Mouse (Mus musculus) heart, postnatal 0 days (tissue): Measurements from ENCODE around the gene Bmf. TPM values are rescaled to one million over a fixed set of nuclear protein-coding genes. Genes with fewer than 3 reads are reported as not detected.
A peak's percentile ranks its signal among the peaks of the same experiment; 100 is the strongest.

Experiments
- ATAC-seq: fragments of 200-750 bp; cut with Nextera tagmentation; 2 replicates; pipeline ENCODE4 v1.8.0; 2017; ENCODE audit warnings: low read depth, moderate number of reproducible peaks, moderate library complexity; ENCODE audit not compliant: insufficient read depth
- DNase-seq: peaks from one replicate; pipeline ENCODE4 v3.0.0-alpha.2; 2016; ENCODE audit warnings: low spot score
- H3K27ac ChIP-seq: fragments of 300-500 bp; sonication (generic); 2 replicates; pipeline ENCODE4 v1.5.1; 2014; ENCODE audit warnings: low read depth, mild to moderate bottlenecking
- H3K27me3 ChIP-seq: fragments of 300-500 bp; sonication (generic); 2 replicates; pipeline ENCODE4 v1.6.1; 2014; ENCODE audit warnings: low read length, mixed read lengths; ENCODE audit not compliant: control insufficient read depth, insufficient read depth
- H3K36me3 ChIP-seq: fragments of 300-500 bp; sonication (generic); replicated peaks from 2 replicates; pipeline ENCODE4 v1.6.1; 2014; ENCODE audit warnings: low read length, mixed read lengths; ENCODE audit not compliant: control insufficient read depth, insufficient read depth
- H3K4me1 ChIP-seq: fragments of 300-500 bp; sonication (generic); 2 replicates; pipeline ENCODE4 v1.6.1; 2014; ENCODE audit warnings: antibody characterized with exemption; ENCODE audit not compliant: control insufficient read depth, insufficient read depth
- H3K4me2 ChIP-seq: fragments of 300-500 bp; sonication (generic); 2 replicates; pipeline ENCODE4 v1.6.1; 2014; ENCODE audit warnings: low read depth, mild to moderate bottlenecking, low read length, moderate library complexity
- H3K4me3 ChIP-seq: fragments of 300-500 bp; sonication (generic); 2 replicates; pipeline ENCODE4 v1.5.1; 2014; ENCODE audit warnings: low read depth, low read length
- H3K9ac ChIP-seq: fragments of 300-500 bp; sonication (generic); replicated peaks from 2 replicates; pipeline ENCODE4 v1.6.1; 2014; ENCODE audit warnings: low read depth, low read length, mixed read lengths
- H3K9me3 ChIP-seq: fragments of 300-500 bp; sonication (generic); replicated peaks from 2 replicates; pipeline ENCODE4 v1.6.1; 2016; ENCODE audit warnings: low read length; ENCODE audit not compliant: control insufficient read depth
- CTCF ChIP-seq: IDR thresholded peaks from 2 replicates; pipeline ENCODE4 v1.5.1; 2016; ENCODE audit warnings: antibody characterized with exemption, control low read depth, low read depth
- EP300 ChIP-seq: IDR thresholded peaks from 2 replicates; pipeline ENCODE4 v1.6.1; 2016; ENCODE audit warnings: antibody characterized with exemption, low read depth
- WGBS: fragments of 180-500 bp; shearing (Covaris S2); extraction: QIAGEN DNeasy Blood & Tissue Kit; methylation state at CpG from one replicate; pipeline ENCODE4 v1.1.7; 2014; 5-methylcytosine and 5-hydroxymethylcytosine counted together
- polyA plus RNA-seq: library from polyadenylated mRNA; unstranded; fragments of >200 nt; fragmentation: Nextera tagmentation; extraction: Ambion mirVana; gene quantifications from 2 replicates; pipeline ENCODE4 v1.2.1, GENCODE M21; 2015
- total RNA-seq: library from RNA; depleted of rRNA; stranded (reverse); fragments of >200 nt; gene quantifications from 2 replicates; pipeline ENCODE4 v1.2.3, GENCODE M21; 2014; ENCODE audit warnings: low replicate concordance

The Bmf gene
- total and polyA plus RNA-seq, 2 experiments from 2014 or later: 1.5 to 14.5 TPM

GRCm38 (mm10) chr2:118537226-118537625 is 12.3 kb downstream of the Bmf start:
- Histone ChIP-seq H3K4me1 (peaks cover 61% of the 10 kb centered on the region), H3K9ac (no peak overlapping the region), H3K27ac (no peak overlapping the region), H3K4me2 (no peak overlapping the region), H3K27me3 (no peaks in the 10 kb centered on the region), H3K4me3 (no peak overlapping the region), H3K36me3 (peaks cover 3% of the 10 kb centered on the region; the same call in 1 of the 2 replicates), H3K9me3 (no peaks in the 10 kb centered on the region)
- TF ChIP-seq CTCF (no peak), EP300 (no peak)
- ATAC-seq: no peak
- no peak for DNase-seq
- 50% methylated on average over 4 of the region's 4 CpGs for WGBS

- TF ChIP-seq CTCF: no peak
- TF ChIP-seq EP300: no peak
- WGBS: 13% methylated on average over 8 of the region's 8 CpGs
- H3K27me3 ChIP-seq: no peaks in the 10 kb centered on the region
- ATAC-seq: no peak
- H3K36me3 ChIP-seq: peaks cover 9% of the 10 kb centered on the region; the same call in 1 of the 2 replicates
- H3K4me3 ChIP-seq: no peak overlapping the region
- no peaks in the 10 kb centered on the region for H3K9me3 ChIP-seq
- peaks cover 61% of the 10 kb centered on the region for H3K4me1 ChIP-seq
- peak overlapping the region; percentile 64 for H3K27ac ChIP-seq
- H3K4me2 ChIP-seq: peak overlapping the region; percentile 24; the same call in 1 of the 2 replicates
- no peak overlapping the region for H3K9ac ChIP-seq
- peak; percentile 60 for DNase-seq
These were observed 12.9 kb downstream of the Bmf start for GRCm38 (mm10) chr2:118536553-118536952.

GRCm38 (mm10) chr2:118536111-118536510 is 13.4 kb downstream of the Bmf start:
- no peak overlapping the region for H3K4me3 ChIP-seq
- no peak overlapping the region for H3K9ac ChIP-seq
- no peaks in the 10 kb centered on the region for H3K9me3 ChIP-seq
- DNase-seq: no peak
- no peak for ATAC-seq
- peaks cover 60% of the 10 kb centered on the region for H3K4me1 ChIP-seq
- peaks cover 10% of the 10 kb centered on the region; the same call in 1 of the 2 replicates for H3K36me3 ChIP-seq
- 62% methylated on average over 6 of the region's 6 CpGs for WGBS
- peak overlapping the region; percentile 64 for H3K27ac ChIP-seq
- TF ChIP-seq EP300 (no peak), CTCF (no peak)
- no peaks in the 10 kb centered on the region for H3K27me3 ChIP-seq
- peak overlapping the region; percentile 24; the same call in 1 of the 2 replicates for H3K4me2 ChIP-seq

GRCm38 (mm10) chr2:118533969-118534368 is 15.5 kb downstream of the Bmf start:
- no peak overlapping the region for H3K9ac ChIP-seq
- peaks cover 10% of the 10 kb centered on the region; the same call in 1 of the 2 replicates for H3K36me3 ChIP-seq
- ATAC-seq: no peak
- TF ChIP-seq EP300 (no peak), CTCF (no peak)
- no peaks in the 10 kb centered on the region for H3K27me3 ChIP-seq
- peak overlapping the region; percentile 80 for H3K27ac ChIP-seq
- H3K4me2 ChIP-seq: no peak overlapping the region
- DNase-seq: no peak
- H3K4me3 ChIP-seq: no peak overlapping the region
- peaks cover 54% of the 10 kb centered on the region for H3K4me1 ChIP-seq
- H3K9me3 ChIP-seq: no peaks in the 10 kb centered on the region
- 82% methylated on average over 6 of the region's 6 CpGs for WGBS

GRCm38 (mm10) chr2:118532855-118533675 is 16.4 kb downstream of the Bmf start:
- Histone ChIP-seq H3K4me3 (no peak overlapping the region), H3K4me1 (peaks cover 55% of the 10 kb centered on the region), H3K36me3 (peaks cover 8% of the 10 kb centered on the region; the same call in 1 of the 2 replicates), H3K27me3 (no peaks in the 10 kb centered on the region), H3K9me3 (no peaks in the 10 kb centered on the region), H3K4me2 (no peak overlapping the region), H3K27ac (peak overlapping the region; percentile 80), H3K9ac (no peak overlapping the region)
- WGBS: 19% methylated on average over 6 of the region's 6 CpGs
- TF ChIP-seq CTCF: no peak
- no peak for TF ChIP-seq EP300
- peak; percentile 33 for ATAC-seq
- peak; percentile 49 for DNase-seq
